Mouse (Mus musculus): ENCODE measurements around the gene Pgr15l.

Pgr15l gene

GRCm38 (mm10) chrX:97072369-97072768, at the start of gene Pgr15l:
Pgr15l (plus strand) TSS chrX:97072596.
- DNase-seq (ENCODE audit: low spot score in 2 of 2), result no peak

GRCm38 (mm10) chrX:97027540-97027939, 44.9 kb upstream of the Pgr15l start:
- no peak for DNase-seq (ENCODE audit: low spot score in 2 of 2)

GRCm38 (mm10) chrX:97069816-97070215, 2.6 kb upstream of the Pgr15l start:
- DNase-seq (ENCODE audit: low spot score in 2 of 2), result no peak
